Mouse (Mus musculus): ENCODE measurements around the gene Itsn2. TPM values are rescaled to one million over a fixed set of nuclear protein-coding genes. Genes with fewer than 3 reads are reported as not detected.

The Itsn2 gene
- polyA plus RNA-seq, 1 experiment from 2014 or later = 32.6 TPM

GRCm38 (mm10) chr12:4624201-4624600 lies 31.8 kb downstream of the Itsn2 start:
- no peak for DNase-seq (ENCODE audit: low spot score)
- Histone ChIP-seq H3K9me3 (no peaks in the 10 kb centered on the region), H3K27ac (no peak overlapping the region), H3K4me3 (no peak overlapping the region), H3K36me3 (peaks cover 9% of the 10 kb centered on the region; the same call in 1 of the 2 replicates), H3K27me3 (ENCODE audit: insufficient read depth, poor library complexity, severe bottlenecking) (no peaks in the 10 kb centered on the region), H3K4me1 (peaks cover 7% of the 10 kb centered on the region; the same call in 1 of the 2 replicates)
- 53% methylated on average over 1 of the region's 1 CpGs for WGBS

GRCm38 (mm10) chr12:4632957-4633356 lies 40.5 kb downstream of the Itsn2 start:
- DNase-seq (ENCODE audit: low spot score) = no peak
- Histone ChIP-seq H3K4me3 (no peak overlapping the region), H3K9me3 (no peaks in the 10 kb centered on the region), H3K27ac (no peak overlapping the region), H3K4me1 (no peaks in the 10 kb centered on the region), H3K36me3 (peaks cover 64% of the 10 kb centered on the region), H3K27me3 (ENCODE audit: insufficient read depth, poor library complexity, severe bottlenecking) (no peaks in the 10 kb centered on the region)
- 88% methylated on average over 8 of the region's 8 CpGs for WGBS

- DNase-seq (ENCODE audit: low spot score) = no peak
- 79% methylated on average over 1 of the region's 1 CpGs for WGBS
Measured at GRCm38 (mm10) chr12:4638438-4638837, 46.0 kb downstream of the Itsn2 start.

GRCm38 (mm10) chr12:4640737-4641136 lies 48.3 kb downstream of the Itsn2 start:
- Histone ChIP-seq H3K4me3 (no peak overlapping the region), H3K4me1 (no peaks in the 10 kb centered on the region), H3K27ac (no peak overlapping the region), H3K9me3 (no peaks in the 10 kb centered on the region), H3K36me3 (peaks cover 51% of the 10 kb centered on the region), H3K27me3 (ENCODE audit: insufficient read depth, poor library complexity, severe bottlenecking) (no peaks in the 10 kb centered on the region)
- no peak for DNase-seq (ENCODE audit: low spot score)
- WGBS = 67% methylated on average over 1 of the region's 1 CpGs

More at GRCm38 (mm10) chr12:4638438-4638837, 46.0 kb downstream of the Itsn2 start:
- Histone ChIP-seq H3K4me3 (no peak overlapping the region), H3K9me3 (no peaks in the 10 kb centered on the region), H3K27me3 (ENCODE audit: insufficient read depth, poor library complexity, severe bottlenecking) (no peaks in the 10 kb centered on the region), H3K27ac (no peak overlapping the region), H3K4me1 (no peaks in the 10 kb centered on the region), H3K36me3 (peaks cover 59% of the 10 kb centered on the region)

GRCm38 (mm10) chr12:4656813-4657212 lies 64.4 kb downstream of the Itsn2 start:
- Histone ChIP-seq H3K4me1 (no peaks in the 10 kb centered on the region), H3K36me3 (peaks cover 61% of the 10 kb centered on the region), H3K27me3 (ENCODE audit: insufficient read depth, poor library complexity, severe bottlenecking) (no peaks in the 10 kb centered on the region), H3K4me3 (no peak overlapping the region), H3K9me3 (no peaks in the 10 kb centered on the region), H3K27ac (no peak overlapping the region)
- no peak for DNase-seq (ENCODE audit: low spot score)
- 78% methylated on average over 2 of the region's 2 CpGs for whole genome bisulfite sequencing

- Histone ChIP-seq H3K27ac (no peak overlapping the region), H3K4me3 (no peak overlapping the region), H3K27me3 (ENCODE audit: insufficient read depth, poor library complexity, severe bottlenecking) (no peaks in the 10 kb centered on the region), H3K36me3 (peaks cover 66% of the 10 kb centered on the region), H3K9me3 (no peaks in the 10 kb centered on the region), H3K4me1 (no peaks in the 10 kb centered on the region)
- no peak for DNase-seq (ENCODE audit: low spot score)
- 57% methylated on average over 7 of the region's 7 CpGs for WGBS
Measured at GRCm38 (mm10) chr12:4664929-4665674, 72.7 kb downstream of the Itsn2 start.

GRCm38 (mm10) chr12:4665675-4666037 lies 73.2 kb downstream of the Itsn2 start:
- DNase-seq (ENCODE audit: low spot score) = no peak
- H3K36me3 ChIP-seq = peaks cover 66% of the 10 kb centered on the region
- no peaks in the 10 kb centered on the region for H3K4me1 ChIP-seq
- no peak overlapping the region for H3K27ac ChIP-seq
- H3K27me3 ChIP-seq (ENCODE audit: insufficient read depth, poor library complexity, severe bottlenecking) = no peaks in the 10 kb centered on the region
- H3K9me3 ChIP-seq = no peaks in the 10 kb centered on the region
- WGBS = 81% methylated on average over 5 of the region's 5 CpGs
- no peak overlapping the region for H3K4me3 ChIP-seq

- no peak overlapping the region for H3K27ac ChIP-seq
- 87% methylated on average over 1 of the region's 1 CpGs for WGBS
- H3K27me3 ChIP-seq (ENCODE audit: insufficient read depth, poor library complexity, severe bottlenecking) = no peaks in the 10 kb centered on the region
- peaks cover 13% of the 10 kb centered on the region for H3K4me1 ChIP-seq
- peaks cover 47% of the 10 kb centered on the region for H3K36me3 ChIP-seq
- no peak overlapping the region for H3K4me3 ChIP-seq
- H3K9me3 ChIP-seq = no peaks in the 10 kb centered on the region
- DNase-seq (ENCODE audit: low spot score) = no peak
Measured at GRCm38 (mm10) chr12:4676336-4676735, 83.9 kb downstream of the Itsn2 start.

- Histone ChIP-seq H3K27ac (peak overlapping the region; percentile 70; the same call in 1 of the 2 replicates), H3K4me3 (peak overlapping the region; percentile 27; the same call in 1 of the 2 replicates), H3K27me3 (ENCODE audit: insufficient read depth, poor library complexity, severe bottlenecking) (no peaks in the 10 kb centered on the region), H3K9me3 (no peaks in the 10 kb centered on the region), H3K4me1 (peaks cover 19% of the 10 kb centered on the region), H3K36me3 (peaks cover 15% of the 10 kb centered on the region)
- 13% methylated on average over 4 of the region's 4 CpGs for WGBS
- peak; percentile 91 for DNase-seq (ENCODE audit: low spot score)
Measured at GRCm38 (mm10) chr12:4679971-4680370, 87.5 kb downstream of the Itsn2 start.

GRCm38 (mm10) chr12:4685441-4685840 lies 93.0 kb downstream of the Itsn2 start:
- peaks cover 11% of the 10 kb centered on the region for H3K4me1 ChIP-seq
- 70% methylated on average over 4 of the region's 4 CpGs for WGBS
- peak; percentile 58 for DNase-seq (ENCODE audit: low spot score)
- H3K4me3 ChIP-seq = no peak overlapping the region
- H3K27ac ChIP-seq = no peak overlapping the region
- no peaks in the 10 kb centered on the region for H3K9me3 ChIP-seq
- no peaks in the 10 kb centered on the region for H3K27me3 ChIP-seq (ENCODE audit: insufficient read depth, poor library complexity, severe bottlenecking)
- H3K36me3 ChIP-seq = peaks cover 10% of the 10 kb centered on the region; the same call in 1 of the 2 replicates

- Histone ChIP-seq H3K9me3 (no peaks in the 10 kb centered on the region), H3K4me3 (no peak overlapping the region), H3K27me3 (ENCODE audit: insufficient read depth, poor library complexity, severe bottlenecking) (no peaks in the 10 kb centered on the region), H3K36me3 (peaks cover 10% of the 10 kb centered on the region; the same call in 1 of the 2 replicates), H3K4me1 (peaks cover 7% of the 10 kb centered on the region), H3K27ac (no peak overlapping the region)
- peak; percentile 71 for DNase-seq (ENCODE audit: low spot score)
- 90% methylated on average over 2 of the region's 2 CpGs for WGBS
Measured at GRCm38 (mm10) chr12:4688386-4688785, 95.9 kb downstream of the Itsn2 start.

GRCm38 (mm10) chr12:4689341-4689740 lies 96.9 kb downstream of the Itsn2 start:
- H3K27ac ChIP-seq = no peak overlapping the region
- no peak overlapping the region for H3K4me3 ChIP-seq
- no peaks in the 10 kb centered on the region for H3K27me3 ChIP-seq (ENCODE audit: insufficient read depth, poor library complexity, severe bottlenecking)
- no peaks in the 10 kb centered on the region for H3K9me3 ChIP-seq
- WGBS = 93% methylated on average over 14 of the region's 14 CpGs
- peak; percentile 63 for DNase-seq (ENCODE audit: low spot score)
- peaks cover 10% of the 10 kb centered on the region; the same call in 1 of the 2 replicates for H3K36me3 ChIP-seq
- H3K4me1 ChIP-seq = peaks cover 5% of the 10 kb centered on the region

GRCm38 (mm10) chr12:4691193-4691592 lies 98.8 kb downstream of the Itsn2 start:
- no peak overlapping the region for H3K4me3 ChIP-seq
- 90% methylated on average over 3 of the region's 3 CpGs for WGBS
- H3K36me3 ChIP-seq = peaks cover 10% of the 10 kb centered on the region; the same call in 1 of the 2 replicates
- H3K27me3 ChIP-seq (ENCODE audit: insufficient read depth, poor library complexity, severe bottlenecking) = no peaks in the 10 kb centered on the region
- no peak overlapping the region for H3K27ac ChIP-seq
- peak; percentile 52 for DNase-seq (ENCODE audit: low spot score)
- no peaks in the 10 kb centered on the region for H3K9me3 ChIP-seq
- peaks cover 5% of the 10 kb centered on the region for H3K4me1 ChIP-seq

Data from heart, embryonic 10.5 days (tissue).